Mouse (Mus musculus): Measurements from ENCODE around the gene Akt1s1.

GRCm38 (mm10) chr7:44809466-44809865 is 39.3 kb upstream of the Akt1s1 start:
- no peak for TF ChIP-seq CTCF (IDR thresholded peaks at IDR 0.05; ENCODE audit: borderline replicate concordance, extremely low read depth, insufficient read depth, insufficient read length)
- no peak for TF ChIP-seq POLR2A (IDR thresholded peaks at IDR 0.05; ENCODE audit: borderline replicate concordance, extremely low read depth, insufficient read depth, insufficient read length, poor library complexity, severe bottlenecking)

Data from brain, embryonic 14.5 days (tissue).